Mouse (Mus musculus) cerebellum, adult 9-11 months (tissue): ENCODE results near the gene Rhot2.
A peak's percentile ranks its signal among the peaks of the same experiment; 100 is the strongest.

ENCODE experiments used
- DNase-seq: peaks from one replicate; pipeline ENCODE4 v3.0.0; 2022

Rhot2 gene

GRCm38 (mm10) chr17:25794197-25794596 is 50.5 kb downstream of the Rhot2 start:
- no peak for DNase-seq

- peak; percentile 76 for DNase-seq
Observed at GRCm38 (mm10) chr17:25792615-25793014, 52.0 kb downstream of the Rhot2 start, which contains the start of gene Fam173a. Gene Fam173a (minus strand): TSS chr17:25792901.

- peak; percentile 85 for DNase-seq
Observed at GRCm38 (mm10) chr17:25791843-25792527, 52.7 kb downstream of the Rhot2 start.

GRCm38 (mm10) chr17:25791320-25791842 is 53.3 kb downstream of the Rhot2 start:
- DNase-seq: no peak
